Mouse (Mus musculus) thymus, postnatal 10 days (tissue): ENCODE results near the gene Fkbpl.

Source experiments
- DNase-seq, 2 experiments: peaks; one replicate each; pipeline ENCODE4 v3.0.0; 2021; ENCODE audit warnings: low spot score in 2 of 2

Fkbpl gene

DNA sequence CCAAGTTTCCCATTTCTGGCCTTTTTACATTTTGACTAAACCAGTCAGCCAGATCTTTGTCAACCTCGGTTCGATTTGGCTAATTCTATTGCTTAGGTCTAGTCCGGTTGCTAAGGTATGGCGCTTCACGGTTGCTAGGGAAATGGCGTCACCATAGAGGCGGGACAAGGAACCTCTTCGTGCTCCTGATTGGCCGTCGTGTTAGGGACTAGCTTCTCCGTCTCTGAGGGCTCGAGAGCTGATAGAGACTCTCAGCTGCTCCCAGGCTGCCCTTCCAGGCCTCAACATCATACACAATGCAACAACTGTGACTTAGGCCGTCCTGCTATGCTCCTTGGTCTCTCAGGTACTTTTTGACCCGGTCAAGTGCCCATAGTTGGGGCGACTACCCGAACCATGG is at the start of gene Fkbpl:
Fkbpl (plus strand) TSS at position 157 of the 400 bp plus-strand sequence.
- peak; percentile 95 for DNase-seq

DNA sequence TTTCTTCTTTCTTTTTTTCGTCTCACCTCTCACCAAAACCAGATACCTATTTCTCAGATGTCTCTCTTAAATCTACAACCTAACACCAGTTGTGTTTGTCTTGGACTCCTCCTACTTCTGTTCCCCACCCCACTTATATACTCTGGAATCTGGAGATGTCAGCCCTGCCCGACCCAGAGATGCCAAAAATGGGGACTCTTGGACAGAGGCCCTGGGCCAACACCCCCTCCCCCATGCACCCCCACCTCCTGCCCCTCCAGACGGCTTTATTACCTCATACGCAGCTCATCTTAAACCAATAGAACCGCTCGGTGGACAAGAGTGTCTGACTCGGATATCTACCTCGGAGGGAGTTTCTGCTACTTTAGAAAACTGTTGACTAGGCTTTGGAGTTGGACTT is 48.5 kb upstream of the Fkbpl start:
- DNase-seq = no peak

DNA sequence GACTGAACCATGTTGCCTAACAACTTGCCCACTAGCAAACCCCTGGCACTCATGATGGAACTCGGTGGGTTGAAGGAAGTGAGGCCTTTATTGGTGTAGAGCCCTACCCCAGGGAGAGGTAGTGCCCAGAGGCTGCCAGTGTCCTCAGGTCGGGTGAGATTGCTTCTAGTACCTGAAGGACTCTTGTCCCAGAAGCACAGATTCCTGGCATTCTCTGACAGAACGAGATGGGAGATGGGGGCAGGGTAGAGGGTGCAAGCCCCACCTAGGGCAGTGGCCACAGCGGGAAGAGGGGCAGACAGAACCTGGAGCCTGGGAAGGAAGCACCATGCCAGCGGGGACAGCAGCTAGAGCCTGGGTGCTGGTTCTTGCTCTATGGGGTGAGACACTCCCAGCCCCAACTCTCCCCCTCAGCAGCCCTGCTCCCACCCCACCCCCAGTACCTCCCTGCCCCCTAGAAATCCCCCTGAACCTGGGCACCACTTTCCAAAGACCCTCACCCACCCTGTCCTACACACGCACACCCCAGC is 46.9 kb upstream of the Fkbpl start, which contains the start of gene Ager:
Ager (plus strand) TSS at position 297 of the 530 bp plus-strand sequence.
- no peak for DNase-seq

DNA sequence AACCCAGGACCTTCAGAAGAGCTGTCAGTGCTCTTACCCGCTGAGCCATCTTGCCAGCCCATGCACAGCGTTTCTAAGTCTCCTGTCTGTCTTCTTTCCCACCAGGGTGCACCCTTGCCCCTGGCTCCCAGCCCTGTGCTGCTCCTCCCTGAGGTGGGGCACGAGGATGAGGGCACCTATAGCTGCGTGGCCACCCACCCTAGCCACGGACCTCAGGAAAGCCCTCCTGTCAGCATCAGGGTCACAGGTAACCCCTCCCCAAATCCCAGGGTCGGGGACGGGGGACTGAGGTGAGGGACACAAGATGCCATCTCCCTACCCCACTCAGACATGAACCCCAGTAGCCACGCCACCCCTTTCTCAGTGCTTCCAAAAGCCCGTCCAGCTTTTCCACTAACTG is 44.7 kb upstream of the Fkbpl start:
- DNase-seq = no peak

DNA sequence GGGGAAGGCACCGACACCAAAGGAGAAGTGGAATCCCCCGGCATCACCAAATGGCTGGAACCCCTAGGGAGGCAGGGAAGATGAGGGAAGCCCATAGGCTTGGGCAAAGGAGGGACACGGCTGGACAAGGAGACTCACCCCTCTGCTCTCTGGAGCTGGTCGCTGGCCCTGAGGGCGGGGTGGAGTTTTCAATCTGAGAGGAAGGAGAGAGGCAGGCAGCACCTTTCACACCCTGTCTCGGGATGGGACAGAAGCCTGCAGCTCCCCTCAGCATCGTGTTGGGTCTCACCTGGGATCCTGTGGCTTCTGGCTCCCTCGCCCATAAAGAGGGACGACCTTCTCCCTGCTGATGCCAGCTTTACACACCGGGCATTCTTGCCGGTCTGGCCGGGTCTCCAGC is 42.8 kb upstream of the Fkbpl start:
- DNase-seq = no peak

DNA sequence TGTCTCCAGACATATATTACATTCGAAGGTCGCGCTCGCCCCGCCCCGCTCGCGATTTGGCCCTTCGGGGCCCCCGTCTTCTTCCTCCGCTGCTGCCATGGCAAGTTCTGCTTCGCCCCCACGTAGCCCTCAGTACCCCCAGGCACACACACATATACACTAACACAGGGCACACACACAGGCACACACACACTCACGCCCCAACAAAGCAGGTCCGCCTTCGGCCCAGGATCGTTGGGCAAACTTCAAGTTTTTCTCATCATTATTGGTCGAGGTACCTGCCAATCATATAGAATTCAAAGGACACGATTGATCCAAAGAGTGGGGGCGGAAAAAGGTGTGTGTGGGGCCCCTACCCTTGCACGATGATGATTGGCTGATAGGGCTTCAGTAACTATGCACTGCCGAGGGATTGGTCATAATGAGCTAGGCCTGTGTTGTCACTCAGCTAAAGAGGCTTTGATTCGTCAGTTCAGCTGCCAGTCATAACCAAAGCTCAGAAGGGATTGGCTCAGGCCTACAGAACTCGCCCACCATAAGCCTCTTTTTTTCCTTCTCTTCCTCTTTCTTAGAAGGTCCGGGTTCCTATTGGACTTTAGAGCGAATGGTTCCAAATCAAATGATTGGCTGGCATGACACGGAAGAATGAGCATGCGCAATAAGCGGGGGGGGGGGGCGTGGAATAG is 41.0 kb upstream of the Fkbpl start, which contains the start of gene Rnf5:
Rnf5 (minus strand) TSS at position 316 of the 686 bp plus-strand sequence.
- peak; percentile 98 to 99 for DNase-seq

DNA sequence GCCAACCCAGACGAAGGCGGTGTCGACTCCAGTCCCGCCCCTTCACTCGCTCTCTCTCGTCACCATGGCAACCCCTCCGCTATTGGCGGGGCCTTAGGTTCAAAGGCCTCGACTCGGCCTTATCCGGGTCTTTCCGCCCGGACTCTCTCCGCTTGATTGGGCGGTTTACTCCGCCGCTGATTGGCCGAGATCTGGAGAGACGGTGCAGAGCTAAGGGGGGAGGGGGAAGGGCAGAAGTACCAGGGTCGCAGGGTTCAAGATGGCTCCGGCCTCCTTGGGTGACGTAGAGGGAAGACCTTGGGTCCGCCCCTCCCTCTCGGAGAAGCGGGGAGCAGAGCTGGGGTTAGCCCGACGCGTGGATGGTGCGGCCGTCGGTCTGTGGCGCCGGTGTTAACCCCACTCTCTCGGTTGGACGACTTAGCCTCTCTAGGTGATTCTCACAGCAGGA is 40.5 kb upstream of the Fkbpl start, which contains the start of gene Agpat1:
Agpat1 (plus strand) TSS at position 202 of the 448 bp plus-strand sequence.
- DNase-seq = peak; percentile 99 to 100

DNA sequence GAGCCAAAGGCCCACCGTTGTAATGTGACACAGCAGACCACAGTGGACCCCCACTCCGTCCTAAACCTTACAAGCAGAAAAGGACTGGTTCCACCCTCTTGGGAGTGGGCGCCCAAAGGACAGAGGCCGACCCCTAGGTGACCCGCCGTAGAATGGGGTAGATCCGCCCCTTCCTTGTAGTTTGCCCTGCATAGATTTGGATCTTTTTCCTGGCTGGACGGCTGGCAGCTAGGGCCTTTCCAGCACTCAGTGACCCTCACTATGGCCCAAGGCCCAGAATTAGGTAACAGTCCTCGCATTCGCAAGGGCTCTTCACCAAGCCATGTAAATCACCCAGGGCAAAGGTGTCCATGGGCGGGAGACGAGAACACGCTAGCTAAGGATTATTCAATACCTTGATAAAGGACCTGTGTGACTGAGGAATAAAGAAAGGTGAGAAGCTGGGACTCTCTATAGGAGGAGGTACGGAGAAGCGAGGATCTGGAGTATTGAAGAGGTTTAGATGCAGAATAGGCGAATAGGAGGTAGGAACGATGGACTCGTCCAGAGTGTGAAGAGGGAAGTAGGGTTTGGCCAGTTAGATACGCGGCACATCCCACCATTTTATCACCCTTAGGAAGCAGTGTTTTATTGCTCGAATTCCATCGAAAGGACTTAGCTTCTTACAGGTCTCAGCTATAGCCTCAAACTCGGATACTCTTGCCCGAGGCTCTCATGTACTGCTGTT is 39.9 kb upstream of the Fkbpl start:
- no peak for DNase-seq

DNA sequence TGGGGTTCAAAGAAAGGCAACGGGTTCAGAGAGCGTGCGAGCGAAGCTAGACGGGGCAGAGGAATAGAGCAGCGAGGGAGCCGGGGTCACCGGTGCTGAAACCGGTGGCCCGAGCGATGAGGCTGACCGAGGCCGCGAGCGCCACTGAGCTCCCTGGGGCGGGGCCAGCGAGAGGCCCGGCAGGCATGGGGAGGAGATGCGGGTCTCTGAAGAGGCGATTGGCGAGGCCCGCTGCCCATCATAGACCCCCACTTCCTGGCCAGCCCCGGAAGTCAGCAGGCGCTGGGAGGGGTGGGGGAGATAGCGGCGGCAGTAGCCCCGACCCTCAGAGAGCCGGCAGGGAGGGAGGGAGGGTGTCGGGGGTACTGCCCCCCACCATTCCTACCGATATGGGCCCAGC is 39.0 kb upstream of the Fkbpl start:
- DNase-seq = peak; percentile 94 to 95

DNA sequence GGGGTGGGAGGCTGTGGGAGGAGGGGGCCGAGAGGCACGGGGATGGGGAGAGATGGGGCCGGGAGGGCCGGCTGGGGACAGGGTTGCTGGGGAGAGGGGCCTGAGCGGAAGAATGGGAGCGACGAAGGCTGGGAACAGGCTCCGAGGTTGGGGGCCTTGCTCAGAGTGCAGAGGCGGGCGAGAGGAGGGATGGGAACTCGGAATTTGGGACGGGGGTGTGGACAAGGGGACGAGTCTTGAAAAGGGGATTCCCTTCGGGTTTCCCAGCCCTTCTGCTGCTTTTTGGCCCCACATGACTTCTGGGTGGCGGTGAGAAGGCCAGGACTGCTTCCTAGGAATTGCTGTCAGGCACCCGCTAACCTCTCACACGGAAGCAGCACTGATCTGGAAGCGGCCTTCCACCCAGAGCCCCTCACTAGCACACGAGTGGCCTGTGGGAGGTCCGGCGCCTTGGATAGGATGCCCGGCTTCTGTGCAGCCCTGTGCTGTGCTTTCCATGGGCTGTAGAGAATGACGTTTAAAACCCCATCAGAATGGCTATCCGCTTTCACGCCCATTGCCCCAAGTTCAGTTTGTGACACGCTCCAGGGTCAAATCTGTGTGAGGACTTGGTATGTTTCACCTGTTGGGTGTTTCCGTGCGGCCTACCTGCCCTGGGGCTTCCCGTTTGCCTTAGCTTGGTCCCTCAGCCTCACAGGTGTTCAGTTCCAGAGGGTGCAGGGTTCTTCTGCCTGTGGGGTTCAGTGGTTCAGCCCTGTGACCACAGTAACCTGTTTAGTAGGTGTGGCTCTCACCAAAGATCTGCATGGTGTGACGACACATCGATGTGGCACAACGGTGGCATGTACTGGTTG is 38.2 kb upstream of the Fkbpl start:
- DNase-seq = no peak

DNA sequence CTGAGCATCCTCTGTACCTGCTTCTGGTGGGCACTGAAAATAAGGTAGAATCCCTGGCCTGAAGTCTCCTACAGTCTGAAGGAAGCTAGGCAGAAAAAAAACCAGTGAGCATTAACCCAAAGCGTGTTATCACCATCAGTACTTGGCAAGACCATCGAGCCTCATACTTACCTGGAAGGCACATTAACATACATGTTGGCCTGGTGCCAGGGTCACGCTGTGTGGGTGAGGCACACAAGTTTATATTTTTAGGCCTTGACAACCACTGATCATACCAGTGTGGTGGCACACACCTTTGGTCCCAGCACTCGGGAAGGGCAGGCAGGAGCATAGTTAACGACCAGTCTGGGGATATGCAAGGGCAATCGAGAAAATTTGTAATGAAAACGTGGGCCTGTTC is 36.6 kb upstream of the Fkbpl start:
- no peak for DNase-seq

DNA sequence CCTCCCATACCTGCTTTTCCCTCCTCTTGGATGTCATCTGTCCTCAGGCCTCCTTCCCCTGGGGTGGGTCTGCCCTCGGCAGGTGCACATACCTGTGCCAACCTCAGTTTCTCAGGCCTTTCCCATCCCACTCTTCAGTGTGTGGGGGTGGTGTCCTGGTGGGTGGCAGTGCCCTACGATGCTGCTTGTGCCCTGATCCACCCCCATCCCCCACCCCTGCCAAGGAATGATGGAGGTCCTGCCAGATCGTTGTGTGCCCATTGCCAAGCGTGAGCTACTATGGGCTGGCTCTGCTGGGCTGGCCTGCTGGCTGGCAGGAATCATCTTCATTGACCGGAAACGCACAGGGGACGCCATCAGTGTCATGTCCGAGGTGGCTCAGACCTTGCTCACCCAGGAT is 33.5 kb upstream of the Fkbpl start:
- DNase-seq = no peak

DNA sequence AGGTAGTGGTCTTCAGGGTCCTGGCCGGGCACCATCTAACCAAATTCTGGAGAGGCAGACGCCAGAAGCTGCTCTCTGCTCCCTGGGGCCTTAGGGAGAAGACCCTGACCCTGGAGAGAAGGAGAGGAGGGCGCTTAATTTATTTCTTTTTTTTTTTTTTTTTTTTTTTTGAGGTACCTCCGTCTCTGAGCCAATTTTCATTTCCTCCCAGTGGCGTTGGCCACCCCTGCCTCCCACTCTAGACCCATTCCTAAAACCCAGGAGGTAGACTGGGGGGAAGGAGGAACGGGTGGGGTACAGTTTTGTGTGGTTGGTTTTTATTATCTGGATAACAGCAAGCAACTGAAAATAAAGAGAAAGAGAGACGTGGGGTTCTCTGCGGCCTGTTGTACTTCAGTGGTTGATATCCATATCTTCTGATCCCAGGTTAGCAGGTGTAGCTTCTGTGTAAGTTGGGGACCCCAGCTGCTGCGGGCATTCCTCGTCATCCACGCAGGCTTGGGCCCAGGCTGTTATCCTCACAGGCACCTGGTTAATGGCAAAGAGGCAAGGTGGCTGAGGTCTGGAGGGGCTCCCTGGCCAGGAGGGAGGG is 31.4 kb upstream of the Fkbpl start:
- no peak for DNase-seq

DNA sequence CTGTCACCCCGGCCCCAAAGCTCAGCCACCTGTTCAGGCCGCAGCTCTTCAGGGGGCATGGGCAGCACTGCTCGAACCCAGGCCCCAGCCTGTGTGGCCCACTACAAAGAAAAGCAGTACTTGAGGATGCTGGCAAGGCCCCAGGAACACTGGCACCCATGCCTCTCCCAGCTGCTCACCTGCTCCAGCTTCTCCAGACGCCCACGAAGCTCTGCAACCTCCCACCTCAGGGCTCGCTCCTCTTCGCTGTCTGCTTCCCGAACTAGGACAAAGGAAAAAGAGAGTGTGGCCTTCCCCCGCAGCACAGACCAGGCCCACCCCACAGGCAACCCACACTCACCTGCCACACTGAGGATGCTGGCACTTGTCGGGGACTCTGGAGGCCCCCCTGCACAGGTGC is 30.7 kb upstream of the Fkbpl start:
- DNase-seq = no peak

DNA sequence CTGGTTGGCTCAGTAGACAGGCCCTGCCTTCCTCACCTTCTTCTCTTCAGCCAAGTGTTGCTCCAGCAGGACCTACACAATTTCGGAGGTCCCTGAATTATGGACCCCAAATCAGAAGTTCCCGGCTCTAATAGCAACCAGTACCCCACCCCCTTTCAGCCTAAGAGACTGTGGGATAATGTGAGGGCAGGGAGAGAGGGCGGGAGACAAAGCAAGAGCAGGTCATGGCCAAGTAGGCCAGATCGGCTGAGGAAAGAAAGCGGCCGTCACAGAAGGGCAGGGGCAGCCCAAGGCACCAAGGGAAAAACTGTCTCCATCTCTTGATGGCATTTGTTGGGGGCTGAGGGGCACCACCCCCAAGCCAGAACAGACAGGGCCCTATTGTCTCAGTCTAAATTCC is 28.7 kb upstream of the Fkbpl start, which contains the start of gene Egfl8:
Egfl8 (minus strand) TSS at position 101 of the 400 bp plus-strand sequence.
- no peak for DNase-seq

DNA sequence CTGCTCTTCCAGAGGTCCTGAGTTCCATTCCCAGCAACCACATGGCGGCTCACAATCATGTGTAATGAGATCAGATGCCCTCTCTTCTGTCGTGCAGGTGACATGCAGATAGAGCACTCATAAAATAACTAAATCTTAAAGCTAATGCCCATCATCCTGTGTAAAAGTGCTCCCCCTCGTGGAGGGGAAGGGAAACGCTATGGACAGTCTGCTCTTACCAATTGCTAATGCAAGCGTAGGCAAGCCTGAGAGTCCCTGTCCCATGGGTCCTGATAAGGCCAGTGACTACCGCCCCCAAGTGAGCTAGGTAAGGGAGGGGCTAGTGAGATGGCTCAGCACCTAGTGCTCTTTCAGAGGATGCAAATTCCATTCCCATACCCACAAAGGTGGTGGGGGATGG is 25.6 kb upstream of the Fkbpl start:
- peak; percentile 66 to 86 for DNase-seq

DNA sequence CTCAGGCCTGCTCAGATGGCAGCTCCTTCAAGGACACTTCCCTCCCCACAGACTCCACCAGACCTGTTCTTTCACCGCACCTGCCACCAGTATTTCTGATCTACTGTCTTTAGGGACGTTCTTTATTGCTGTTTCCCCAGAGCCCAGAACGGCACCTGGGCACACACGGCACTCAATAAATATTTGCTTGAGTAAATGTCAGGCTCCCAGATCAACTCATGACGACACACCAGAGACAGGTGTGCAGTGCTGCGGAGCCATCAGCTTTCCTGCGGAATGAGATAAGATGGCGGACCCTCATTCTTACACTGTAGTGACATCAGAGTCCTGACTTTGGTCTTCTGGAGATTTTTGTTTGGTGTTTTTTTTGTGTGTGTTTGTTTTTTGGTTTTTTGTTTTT is 23.6 kb upstream of the Fkbpl start:
- no peak for DNase-seq

DNA sequence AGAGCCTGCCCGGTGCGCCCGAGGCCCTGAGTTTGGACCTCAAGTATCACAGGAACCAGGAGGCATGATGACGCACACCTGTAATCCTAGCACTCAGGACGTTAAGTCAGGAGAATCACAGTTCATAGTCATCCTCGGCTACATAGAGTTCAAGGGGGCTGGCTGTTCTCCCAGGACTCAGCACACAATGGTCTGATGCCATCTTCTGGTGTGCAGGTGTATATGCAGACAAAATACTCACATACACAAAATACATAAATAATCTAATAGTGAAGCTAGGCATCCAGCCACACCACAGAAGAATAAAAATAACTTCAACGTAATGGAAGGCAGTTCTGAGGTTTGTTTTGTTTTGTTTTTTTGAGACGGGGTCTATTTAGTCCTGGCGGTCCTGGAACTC is 21.4 kb upstream of the Fkbpl start:
- DNase-seq = no peak

DNA sequence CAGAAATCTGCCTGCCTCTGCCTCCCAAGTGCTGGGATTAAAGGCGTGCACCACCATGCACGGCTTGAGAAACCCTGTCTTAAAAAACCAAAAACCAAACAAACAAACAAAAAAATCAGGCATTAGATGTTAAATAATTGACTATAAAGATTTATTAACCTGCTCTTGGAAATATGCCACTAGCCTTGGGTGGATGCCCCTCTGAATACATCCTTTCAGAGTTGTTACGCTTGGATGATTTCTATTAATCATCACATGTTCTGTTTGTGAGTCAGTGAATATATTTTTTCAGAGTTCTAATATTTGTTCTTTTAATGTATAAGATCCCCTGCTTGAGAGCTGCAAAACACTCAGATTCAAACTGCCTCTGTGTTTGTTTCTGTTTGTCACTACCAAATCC is 19.6 kb upstream of the Fkbpl start:
- no peak for DNase-seq

DNA sequence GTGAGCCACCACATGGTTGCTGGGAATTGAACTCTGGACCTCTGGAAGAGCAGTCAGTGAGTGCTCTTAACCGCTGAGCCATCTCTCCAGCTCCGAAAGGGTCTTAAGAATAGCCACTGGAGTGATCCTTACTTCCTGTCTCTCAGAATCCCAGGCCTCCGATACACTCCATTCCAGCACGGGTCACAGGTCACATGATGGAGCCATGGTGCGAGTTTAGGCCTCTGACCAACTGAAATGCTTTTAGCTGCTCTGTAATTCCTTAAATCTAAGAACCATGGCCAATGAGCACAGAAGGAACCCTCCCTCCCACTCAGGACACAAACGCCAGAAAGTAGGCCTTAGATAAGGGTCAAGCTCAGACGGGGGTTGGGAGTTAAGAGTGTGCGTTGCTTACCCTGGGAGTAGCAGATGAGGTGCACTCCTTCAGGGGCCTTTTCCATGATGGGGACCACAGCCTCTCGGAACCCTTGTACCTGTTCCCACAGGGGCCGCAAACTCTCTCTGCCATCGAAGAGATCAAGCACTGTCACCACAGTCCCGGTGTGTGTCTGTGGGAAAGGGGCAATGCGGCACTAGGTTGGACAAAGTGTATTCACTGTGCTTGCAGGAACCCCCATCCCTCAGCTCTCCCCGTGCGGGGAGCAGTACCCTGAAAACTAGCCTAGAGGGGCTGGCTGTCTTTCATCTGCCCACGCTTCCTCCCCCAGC is 18.3 kb upstream of the Fkbpl start:
- DNase-seq = no peak

DNA sequence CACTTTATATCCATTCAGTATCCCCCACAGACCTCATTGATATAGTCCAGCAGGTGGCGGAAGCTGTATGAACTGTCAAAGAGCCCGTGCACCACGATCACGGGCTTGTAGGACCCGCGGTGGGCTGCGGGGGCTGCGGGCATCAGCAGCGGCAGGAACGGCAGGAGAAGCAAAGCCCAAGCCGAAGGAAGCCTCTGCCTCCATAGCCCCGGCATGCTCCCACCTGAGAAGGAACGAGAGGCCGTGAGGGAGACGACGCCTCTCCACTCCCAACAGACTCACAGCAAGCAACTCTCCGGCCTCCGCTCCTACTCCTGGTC is 17.8 kb upstream of the Fkbpl start:
- DNase-seq = peak; percentile 44 to 54
